Mouse (Mus musculus): Measurements from ENCODE around the gene Nol9. TPM values are rescaled to one million over a fixed set of nuclear protein-coding genes. Genes with fewer than 3 reads are reported as not detected.

The Nol9 gene
- total RNA-seq, 2 experiments from 2014 or later, result 24.8 to 27.3 TPM

DNA sequence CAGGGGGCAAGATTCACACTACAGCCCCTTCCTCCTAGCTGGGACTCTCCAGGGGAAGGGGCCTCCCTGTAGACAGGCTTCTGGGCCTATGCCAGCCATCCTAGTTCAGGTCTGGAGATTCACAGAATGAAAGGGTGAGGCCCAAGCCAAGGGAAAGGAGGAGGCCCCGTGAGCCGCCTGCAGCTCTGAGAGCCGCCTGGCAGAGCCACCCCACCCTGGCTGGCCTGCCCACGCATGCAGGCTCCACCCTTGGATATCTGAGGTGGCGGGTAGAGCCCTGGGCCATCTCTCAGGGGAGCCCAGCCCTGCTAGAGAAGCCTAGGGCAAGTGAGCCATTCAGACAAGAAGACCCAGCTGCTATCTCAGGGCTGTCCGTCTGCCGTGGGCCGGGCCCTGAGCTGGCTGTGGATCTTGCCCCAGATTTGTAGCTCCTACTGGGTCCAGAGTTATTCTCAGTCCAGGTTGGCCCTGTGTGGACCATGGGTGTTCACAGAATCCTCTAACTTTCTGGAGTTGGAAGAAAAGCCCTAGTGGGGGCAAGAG lies 53.7 kb downstream of the Nol9 start:
- DNase-seq, result no peak

GRCm38 (mm10) chr4:152094233-152094632 lies 55.1 kb downstream of the Nol9 start:
- no peak for DNase-seq

DNA sequence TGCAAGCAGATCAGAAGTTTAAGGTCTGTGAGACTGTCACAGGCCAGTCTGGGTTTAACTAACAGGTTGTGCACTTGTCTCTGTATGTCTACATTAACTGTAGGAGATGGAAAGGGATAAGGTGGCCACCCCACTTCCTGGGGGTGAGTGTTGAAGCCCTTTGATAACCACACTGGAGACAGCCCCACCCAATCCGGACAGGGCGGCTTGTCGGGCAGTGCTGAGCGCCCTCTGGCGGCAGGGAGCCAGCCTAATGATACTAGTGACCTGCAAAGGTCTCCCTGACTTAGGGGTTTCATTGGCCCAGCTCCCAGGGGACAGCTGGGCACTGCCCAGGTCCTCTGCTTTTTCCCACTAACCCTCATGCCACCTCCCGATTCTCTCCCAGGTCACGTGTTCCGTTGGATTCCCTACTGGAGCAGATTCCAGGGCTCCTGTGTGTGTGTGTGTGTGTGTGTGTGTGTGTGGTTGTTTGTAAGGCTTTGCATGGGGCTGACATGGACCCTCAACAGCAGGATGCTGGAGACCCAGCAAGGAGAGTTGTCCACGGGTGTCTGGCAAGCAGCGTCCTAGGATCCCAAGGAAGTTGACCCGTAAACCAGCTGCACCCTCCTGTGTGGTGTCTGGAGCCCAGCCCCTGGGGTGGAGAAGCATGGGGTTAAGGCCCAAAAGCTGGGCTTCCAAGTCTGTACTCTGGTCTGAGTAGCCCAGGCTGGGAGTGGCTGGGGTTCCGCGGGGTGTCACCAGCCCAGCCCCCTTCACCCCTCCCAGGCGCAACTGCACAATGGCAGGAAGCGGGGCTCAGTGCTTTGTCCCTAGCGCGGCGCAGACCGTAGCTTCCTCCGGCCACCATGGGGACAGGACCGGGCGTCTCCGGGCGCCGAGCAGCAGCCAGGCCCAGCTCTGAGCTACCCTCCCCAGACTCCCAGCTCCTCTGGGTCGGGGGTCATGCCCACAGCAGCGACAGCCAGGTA lies 57.1 kb downstream of the Nol9 start:
- DNase-seq, result peak; percentile 87 to 91

DNA sequence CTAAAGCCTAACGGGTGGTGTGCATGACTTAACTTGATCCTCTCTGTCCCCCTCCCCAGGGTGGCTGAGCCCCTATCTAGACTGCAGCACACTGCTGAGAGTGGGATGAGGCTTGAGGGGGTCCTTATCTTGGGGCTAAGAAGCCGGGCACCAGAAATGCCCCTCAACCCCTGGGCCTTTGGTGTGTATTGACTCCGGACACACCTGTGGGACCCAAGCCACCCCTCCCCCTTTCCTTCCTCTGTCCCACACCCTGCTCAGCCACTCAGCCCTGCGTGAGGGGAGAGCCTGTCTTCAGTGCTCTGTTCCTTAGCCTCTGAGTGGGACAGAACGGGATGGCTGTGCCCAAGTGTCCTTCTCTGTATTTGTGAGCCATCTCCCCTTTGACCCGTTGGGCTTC lies 57.8 kb downstream of the Nol9 start:
- no peak for DNase-seq

- DNase-seq, result no peak
Measured at GRCm38 (mm10) chr4:152097911-152098799, 59.0 kb downstream of the Nol9 start.

DNA sequence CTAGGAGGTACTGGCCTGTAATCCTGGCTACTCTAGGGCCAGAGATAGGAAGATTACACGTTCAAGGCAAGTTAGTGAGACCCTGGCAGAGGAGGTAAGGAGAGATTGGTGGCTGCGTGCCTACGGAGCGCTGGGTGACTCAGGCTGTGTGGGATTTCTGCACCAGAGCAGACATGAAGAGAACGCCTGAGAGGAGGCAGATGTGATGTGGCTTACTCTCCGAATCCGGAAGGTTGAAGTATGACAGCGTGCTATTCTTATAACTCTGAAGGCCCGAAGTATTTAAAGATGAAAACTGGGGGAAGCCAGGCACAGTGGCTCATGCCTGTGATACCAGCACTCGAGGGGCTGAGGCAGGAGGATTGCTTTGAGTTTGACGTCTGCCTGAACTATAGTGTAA lies 61.4 kb downstream of the Nol9 start:
- DNase-seq, result peak in 1 of 2 experiments; percentile 24

- no peak for DNase-seq
Measured at GRCm38 (mm10) chr4:152101081-152101653, 62.0 kb downstream of the Nol9 start.

DNA sequence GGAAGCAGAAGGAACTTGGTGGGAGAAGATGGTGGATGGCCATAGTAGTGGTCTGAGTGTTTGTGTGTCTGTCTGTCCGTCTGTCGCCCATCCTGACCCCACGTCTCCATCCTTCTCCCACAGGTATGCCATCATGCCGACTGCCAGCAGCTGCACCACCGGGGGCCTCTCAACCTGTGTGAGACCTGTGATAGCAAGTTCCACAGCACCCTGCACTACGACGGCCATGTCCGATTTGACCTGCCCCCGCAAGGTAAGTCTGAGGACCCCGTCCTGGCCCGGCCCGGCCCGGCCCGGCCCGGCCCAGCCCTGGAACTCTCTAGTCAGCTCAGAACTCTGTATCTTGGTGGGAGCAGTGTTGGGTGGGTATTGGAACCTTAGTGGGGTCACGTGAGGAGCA lies 62.8 kb downstream of the Nol9 start:
- DNase-seq, result no peak

DNA sequence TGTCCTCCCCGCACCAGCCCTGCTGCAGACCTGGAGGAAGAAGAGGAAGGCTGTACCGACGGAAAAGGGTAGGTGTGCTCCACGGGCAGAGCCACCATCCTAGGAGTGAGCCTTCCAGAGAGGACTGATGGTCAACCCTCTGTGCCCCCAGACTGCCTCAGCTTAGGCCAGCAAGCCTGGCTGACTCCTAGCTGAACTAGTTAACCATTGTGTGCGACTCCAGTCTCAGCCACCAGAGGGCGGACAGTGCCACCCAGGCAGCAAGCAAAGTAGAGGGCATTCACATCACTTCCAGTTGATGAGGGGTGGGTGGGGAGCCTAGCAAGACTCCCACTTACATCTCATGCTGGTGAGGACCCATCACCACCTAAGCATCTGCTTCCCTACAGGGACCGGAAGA lies 63.9 kb downstream of the Nol9 start:
- peak; percentile 78 to 83 for DNase-seq

DNA sequence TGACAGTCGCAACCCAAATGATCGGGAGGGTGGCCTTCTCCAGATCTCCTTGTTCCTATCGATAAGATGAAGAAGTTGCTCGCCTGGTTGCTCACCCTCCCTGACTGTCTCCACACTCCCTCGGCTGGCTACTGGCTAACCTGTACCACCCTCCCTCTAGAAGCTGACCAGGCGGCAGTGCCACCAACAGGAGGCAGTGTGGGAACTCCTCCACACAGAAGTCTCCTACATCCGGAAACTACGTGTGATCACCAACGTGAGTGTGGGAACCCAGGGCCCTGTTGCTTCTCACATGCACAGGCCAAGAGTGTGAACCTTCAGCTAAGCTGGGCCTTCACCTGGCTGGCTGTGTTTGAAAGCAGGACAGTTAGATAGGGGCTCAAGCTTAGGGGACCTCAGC lies 67.6 kb downstream of the Nol9 start:
- no peak for DNase-seq

DNA sequence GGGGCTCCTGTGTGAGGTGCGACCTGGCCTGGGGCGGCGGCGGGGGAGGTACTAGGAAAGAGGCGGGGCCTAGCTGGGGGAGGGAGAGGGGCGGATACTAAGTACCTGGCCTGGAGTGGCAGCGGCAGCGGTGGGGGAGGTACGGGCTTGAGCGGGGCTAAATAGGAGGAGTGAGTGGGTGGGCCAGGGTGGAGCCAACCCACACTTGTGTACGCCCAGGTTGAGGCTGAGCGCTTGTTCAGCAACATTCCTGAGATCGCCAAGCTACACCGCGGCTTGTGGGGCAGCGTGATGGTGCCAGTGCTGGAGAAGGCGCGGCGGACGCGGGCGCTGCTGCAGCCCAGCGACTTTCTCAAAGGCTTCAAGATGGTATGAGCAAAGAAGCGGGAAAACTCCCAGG lies 68.4 kb downstream of the Nol9 start:
- peak in 1 of 2 experiments; percentile 51 for DNase-seq

GRCm38 (mm10) chr4:152107971-152108509 lies 68.9 kb downstream of the Nol9 start:
- DNase-seq, result peak; percentile 89

DNA sequence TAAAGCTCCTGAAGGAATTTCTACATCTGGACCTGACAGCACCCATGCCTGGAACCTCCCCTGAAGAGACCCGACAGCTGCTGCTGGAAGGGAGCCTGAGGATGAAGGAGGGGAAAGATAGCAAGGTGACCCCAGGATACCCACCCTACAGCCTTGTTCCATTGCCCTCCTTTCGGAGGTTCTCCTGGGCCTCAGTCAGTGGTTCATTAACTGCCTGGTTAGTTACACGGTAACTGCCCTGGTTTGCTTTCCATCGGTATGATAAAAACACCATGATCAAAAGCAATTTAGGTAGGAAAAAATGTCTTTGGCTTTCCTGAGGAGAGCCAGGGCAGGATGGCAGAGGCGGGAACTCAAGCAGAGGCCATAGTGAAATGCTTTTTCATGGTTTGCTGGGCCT lies 69.6 kb downstream of the Nol9 start:
- DNase-seq, result no peak

GRCm38 (mm10) chr4:152109509-152109908 lies 70.4 kb downstream of the Nol9 start:
- DNase-seq, result no peak

DNA sequence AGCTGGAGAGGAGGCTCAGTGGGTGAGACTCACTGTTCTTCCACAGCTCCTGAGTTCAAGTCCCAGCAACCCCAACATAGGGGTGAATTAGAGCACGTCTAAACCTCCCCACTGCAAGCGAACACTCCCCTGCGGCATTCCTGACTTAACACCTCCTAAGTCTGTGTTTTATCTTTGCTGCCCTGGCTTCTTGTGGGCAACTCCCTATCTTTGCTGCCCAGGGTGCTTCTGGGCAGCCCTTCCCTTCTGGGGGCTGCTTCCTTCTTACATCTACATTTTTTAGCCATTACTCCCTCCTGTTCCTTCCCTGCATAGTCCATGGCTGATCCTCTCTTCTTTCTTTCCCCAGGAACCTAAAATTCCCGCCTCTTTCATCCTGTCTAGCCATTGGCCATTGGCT lies 71.6 kb downstream of the Nol9 start:
- DNase-seq, result no peak

Other genes with a start within 250 kb of the Nol9 start
- 10 to 100 TPM; 28.7 to 33.3 TPM for gene Camta1, start 177.4 kb upstream of the Nol9 start, total RNA-seq (2021)
- gene Dnajc11, start 105.6 kb upstream of the Nol9 start, total RNA-seq (2021), result 10 to 100 TPM; 93.5 to 95.9 TPM
- 10 to 100 TPM; 19.5 to 20.5 TPM for gene Thap3, start 50.3 kb upstream of the Nol9 start, total RNA-seq (2021)
- 10 to 100 TPM; 17.2 to 17.7 TPM for gene Phf13, start 43.1 kb upstream of the Nol9 start, total RNA-seq (2021)
- 10 to 100 TPM; 21.7 to 29.7 TPM for gene Klhl21, start 30.5 kb upstream of the Nol9 start, total RNA-seq (2021)
- 1 to 10 TPM; 8.6 to 9.7 TPM for gene Zbtb48, start 11.7 kb upstream of the Nol9 start, total RNA-seq (2021)
- not detected for gene Tas1r1, start 753 bp upstream of the Nol9 start, total RNA-seq (2021)
- gene Plekhg5, start 33.2 kb downstream of the Nol9 start, total RNA-seq (2021), result 10 to 100 TPM; 10.0 to 13.5 TPM
- 1 to 10 TPM; 1.7 to 3.0 TPM for gene Tnfrsf25, start 76.6 kb downstream of the Nol9 start, total RNA-seq (2021)
- 1 to 10 TPM; 1.2 to 1.5 TPM for gene Espn, start 113.0 kb downstream of the Nol9 start, total RNA-seq (2021)
- gene Hes2, start 119.5 kb downstream of the Nol9 start, total RNA-seq (2021), result not detected
- 10 to 100 TPM; 37.1 to 53.6 TPM for gene Acot7, start 138.8 kb downstream of the Nol9 start, total RNA-seq (2021)
- 1 to 10 TPM; 4.7 to 7.2 TPM for gene Gpr153, start 234.9 kb downstream of the Nol9 start, total RNA-seq (2021)